10 mouse cellular contexts compared by ENCODE assay signal in genomic region chr19:29940239-29940638, GRCm38 (mm10). TPM values are rescaled to one million over a fixed set of nuclear protein-coding genes. Genes with fewer than 3 reads are reported as not detected.
A peak's percentile ranks its signal among the peaks of the same experiment; 100 is the strongest.
DNase-seq lines count a peak whose midpoint lies in the region; ATAC-seq and TF ChIP-seq lines count a peak whose summit lies in the region.
"Had no signal": no experiment of that assay in that cellular context is flagged by ENCODE, and none has a peak within 500 bp of the region (broad histone marks: within the 10 kb centered on the region; RNA-seq: fewer than 3 reads in every experiment).

No protein-coding gene starts in this region.

- peak; percentile 58 for DNase-seq in lung, postnatal 0 days (ENCODE audit: low spot score)
- no peak for DNase-seq in lung, postnatal 4 days
- no peak for DNase-seq in layer of hippocampus, postnatal 25 days (ENCODE audit: extremely low spot score in 1 of 2, low spot score in 1 of 2)
- no peak for DNase-seq in left cerebral cortex, adult 2 months (ENCODE audit: extremely low spot score in 1 of 2, low spot score in 2 of 2)
- DNase-seq: thymus, adult 2 months had no signal

- TF ChIP-seq CTCF in lung, postnatal 0 days (IDR thresholded peaks at IDR 0.05): peak; percentile 15; the same call in 1 of the 2 replicates
- no peak for TF ChIP-seq CTCF in left cerebral cortex, adult 2 months (IDR thresholded peaks at IDR 0.05)

- no peaks in the 10 kb centered on the region for H3K27me3 ChIP-seq in lung, postnatal 0 days (replicated peaks; ENCODE audit: insufficient read depth, low read length)
- no peaks in the 10 kb centered on the region for H3K27me3 ChIP-seq in heart, embryonic 14.5 days (ENCODE audit: control insufficient read depth, insufficient read depth, low read length)
- no peaks in the 10 kb centered on the region for H3K27me3 ChIP-seq in liver, embryonic 12.5 days (replicated peaks)
- H3K27me3 ChIP-seq in forebrain, embryonic 13.5 days: no peaks in the 10 kb centered on the region
- H3K27me3 ChIP-seq: embryonic facial prominence, embryonic 13.5 days; midbrain, embryonic 15.5 days had no signal

- no peaks in the 10 kb centered on the region for H3K36me3 ChIP-seq in lung, postnatal 0 days (ENCODE audit: insufficient read depth, low read length)
- no peaks in the 10 kb centered on the region for H3K36me3 ChIP-seq in heart, embryonic 14.5 days (ENCODE audit: control insufficient read depth, insufficient read depth, low read length)
- H3K36me3 ChIP-seq in liver, embryonic 12.5 days: no peaks in the 10 kb centered on the region
- no peaks in the 10 kb centered on the region for H3K36me3 ChIP-seq in forebrain, embryonic 13.5 days (ENCODE audit: poor library complexity, severe bottlenecking)
- H3K36me3 ChIP-seq: embryonic facial prominence, embryonic 13.5 days; midbrain, embryonic 15.5 days had no signal

- ATAC-seq in lung, postnatal 0 days: peak; percentile 50
- ATAC-seq in heart, embryonic 14.5 days (ENCODE audit: insufficient number of reproducible peaks, insufficient read depth, low FRiP score, low read depth): peak; percentile 70; the same call in 1 of the 2 replicates
- peak; percentile 32; the same call in 1 of the 2 replicates for ATAC-seq in liver, embryonic 12.5 days
- ATAC-seq in forebrain, embryonic 13.5 days: no peak
- ATAC-seq: midbrain, embryonic 15.5 days had no signal

- no peaks in the 10 kb centered on the region for H3K9me3 ChIP-seq in lung, postnatal 0 days (ENCODE audit: low read length)
- H3K9me3 ChIP-seq in heart, embryonic 14.5 days (ENCODE audit: control insufficient read depth, low read length): no peaks in the 10 kb centered on the region
- H3K9me3 ChIP-seq in liver, embryonic 12.5 days (replicated peaks): no peaks in the 10 kb centered on the region
- H3K9me3 ChIP-seq in forebrain, embryonic 13.5 days (replicated peaks): no peaks in the 10 kb centered on the region
- H3K9me3 ChIP-seq: embryonic facial prominence, embryonic 13.5 days; midbrain, embryonic 15.5 days had no signal

- H3K4me2 ChIP-seq in lung, postnatal 0 days (replicated peaks; ENCODE audit: low read depth, low read length): peak overlapping the region; percentile 42; the same call in 1 of the 2 replicates
- peak overlapping the region; percentile 12; the same call in 1 of the 2 replicates for H3K4me2 ChIP-seq in heart, embryonic 14.5 days (ENCODE audit: low read length)
- H3K4me2 ChIP-seq in liver, embryonic 12.5 days: 0 out of 2 replicates have a peak overlapping the region, but pooled peaks have one; percentile 9
- no peak overlapping the region for H3K4me2 ChIP-seq in forebrain, embryonic 13.5 days
- H3K4me2 ChIP-seq: embryonic facial prominence, embryonic 13.5 days; midbrain, embryonic 15.5 days had no signal

- TF ChIP-seq EP300 in lung, postnatal 0 days (IDR thresholded peaks at IDR 0.05): no peak

- H3K4me3 ChIP-seq in lung, postnatal 0 days (ENCODE audit: low read depth, low read length): no peak overlapping the region
- H3K4me3 ChIP-seq in heart, embryonic 14.5 days (ENCODE audit: control insufficient read depth in 1 of 2, insufficient read depth in 1 of 2, low read depth in 1 of 2, low read length in 2 of 2): peak overlapping the region in 1 of 2 experiments; percentile 29; a peak in 1 of 4 replicates
- H3K4me3 ChIP-seq in liver, embryonic 12.5 days: no peak overlapping the region
- no peak overlapping the region for H3K4me3 ChIP-seq in left cerebral cortex, adult 2 months
- no peak overlapping the region for H3K4me3 ChIP-seq in forebrain, embryonic 13.5 days
- H3K4me3 ChIP-seq: embryonic facial prominence, embryonic 13.5 days; midbrain, embryonic 15.5 days had no signal

- 34% methylated on average over 6 of the region's 6 CpGs for WGBS in lung, postnatal 0 days
- WGBS in heart, embryonic 14.5 days: 27% methylated on average over 6 of the region's 6 CpGs
- WGBS in liver, embryonic 12.5 days (ENCODE audit: insufficient replicate concordance): 12% methylated on average over 6 of the region's 6 CpGs
- 62% methylated on average over 6 of the region's 6 CpGs for WGBS in forebrain, embryonic 13.5 days

- H3K9ac ChIP-seq in lung, postnatal 0 days (replicated peaks; ENCODE audit: low read depth): no peak overlapping the region
- no peak overlapping the region for H3K9ac ChIP-seq in heart, embryonic 14.5 days (ENCODE audit: low read length)
- no peak overlapping the region for H3K9ac ChIP-seq in liver, embryonic 12.5 days
- H3K9ac ChIP-seq in forebrain, embryonic 13.5 days: no peak overlapping the region
- H3K9ac ChIP-seq: embryonic facial prominence, embryonic 13.5 days; midbrain, embryonic 15.5 days had no signal

- intact Hi-C loops in left cerebral cortex, adult 2 months (cut with DNase I): no loop called here

- no peak overlapping the region for H3K27ac ChIP-seq in lung, postnatal 0 days (ENCODE audit: low read length)
- peak overlapping the region; percentile 45 to 75; a peak in 1 of 4 replicates for H3K27ac ChIP-seq in heart, embryonic 14.5 days (replicated peaks in 1 of 2; ENCODE audit: control insufficient read depth in 1 of 2, insufficient read depth in 1 of 2, low read depth in 2 of 2, low read length in 2 of 2)
- H3K27ac ChIP-seq in liver, embryonic 12.5 days: no peak overlapping the region
- no peak overlapping the region for H3K27ac ChIP-seq in left cerebral cortex, adult 2 months
- no peak overlapping the region for H3K27ac ChIP-seq in forebrain, embryonic 13.5 days
- H3K27ac ChIP-seq: embryonic facial prominence, embryonic 13.5 days; midbrain, embryonic 15.5 days had no signal

- H3K4me1 ChIP-seq in lung, postnatal 0 days (ENCODE audit: insufficient read depth, low read depth, low read length): peaks cover 10% of the 10 kb centered on the region; the same call in 1 of the 2 replicates
- H3K4me1 ChIP-seq in heart, embryonic 14.5 days (ENCODE audit: control insufficient read depth in 2 of 2, insufficient read depth in 2 of 2, low read length in 2 of 2): peaks cover 9 to 10% of the 10 kb centered on the region in 2 experiments; a peak in 3 of 4 replicates
- no peaks in the 10 kb centered on the region for H3K4me1 ChIP-seq in liver, embryonic 12.5 days
- no peaks in the 10 kb centered on the region for H3K4me1 ChIP-seq in forebrain, embryonic 13.5 days
- H3K4me1 ChIP-seq: midbrain, embryonic 15.5 days had no signal

RNA-seq across cellular contexts. Expression of gene Il33, which starts 15.3 kb away (rescaled TPM):
- polyA plus RNA-seq in lung, postnatal 0 days (2015; fragmentation: Nextera tagmentation; extraction: Ambion mirVana): 56.1 and 148 TPM in 2 replicates
- polyA plus RNA-seq in heart, embryonic 14.5 days (2014; fragmentation: Nextera tagmentation; extraction: Ambion mirVana): 5.5 and 6.8 TPM in 2 replicates
- polyA plus RNA-seq in liver, embryonic 12.5 days (2016; fragmentation: Nextera tagmentation; extraction: Ambion mirVana): 0.64 and 0.73 TPM in 2 replicates
- 10 to 100 TPM; 20.2 to 22.6 TPM for total RNA-seq in layer of hippocampus, postnatal 25 days (2021)
- 10 to 100 TPM; 29.9 to 37.1 TPM for total RNA-seq in left cerebral cortex, adult 2 months (2021)
- 0.23 and 0.34 TPM in 2 replicates for polyA plus RNA-seq in forebrain, embryonic 13.5 days (2015; fragmentation: Nextera tagmentation; extraction: Ambion mirVana)

Comparison
In these comparisons a context has a peak if more than half of its experiments do, and no peak if none do; other contexts are left out.
1. H3K27ac ChIP-seq: peak in heart, embryonic 14.5 days (2 of 2); none in lung, postnatal 0 days (single experiment), liver, embryonic 12.5 days (single experiment), left cerebral cortex, adult 2 months (single experiment) and forebrain, embryonic 13.5 days (single experiment).